Mouse (Mus musculus) stomach, postnatal 0 days (tissue): ENCODE measurements around the gene Mrpl2.

Experiments
- CTCF ChIP-seq: IDR thresholded peaks from 2 replicates; pipeline ENCODE4 v1.5.1; 2016; ENCODE audit warnings: antibody characterized with exemption, low read depth, mild to moderate bottlenecking, moderate library complexity
- EP300 ChIP-seq: optimal IDR thresholded peaks from 2 replicates; pipeline ENCODE3; 2016; ENCODE audit warnings: antibody characterized with exemption

DNA sequence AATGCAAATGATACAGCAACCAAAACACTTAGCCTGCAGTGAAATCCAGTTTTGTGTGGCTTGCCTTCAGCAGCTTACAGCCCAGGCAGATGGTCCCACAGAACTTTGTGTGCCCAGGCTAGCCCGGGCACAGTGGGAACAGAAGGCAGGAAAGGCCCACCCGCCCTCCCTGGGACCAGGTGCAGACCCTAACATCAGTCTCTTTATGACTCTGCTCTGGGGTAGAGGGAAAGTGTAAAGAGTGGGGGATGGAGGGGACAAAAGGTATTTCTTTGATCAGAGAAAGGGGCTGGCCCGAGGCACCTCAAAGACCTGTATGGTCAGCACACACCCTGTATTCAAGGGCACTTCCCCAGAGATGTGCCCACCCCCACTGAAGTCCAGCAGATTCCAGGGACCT is 32.8 kb upstream of the Mrpl2 start:
- TF ChIP-seq CTCF = no peak
- TF ChIP-seq EP300 = no peak
